8 mouse cellular contexts compared by ENCODE assay signal in the genomic region with DNA sequence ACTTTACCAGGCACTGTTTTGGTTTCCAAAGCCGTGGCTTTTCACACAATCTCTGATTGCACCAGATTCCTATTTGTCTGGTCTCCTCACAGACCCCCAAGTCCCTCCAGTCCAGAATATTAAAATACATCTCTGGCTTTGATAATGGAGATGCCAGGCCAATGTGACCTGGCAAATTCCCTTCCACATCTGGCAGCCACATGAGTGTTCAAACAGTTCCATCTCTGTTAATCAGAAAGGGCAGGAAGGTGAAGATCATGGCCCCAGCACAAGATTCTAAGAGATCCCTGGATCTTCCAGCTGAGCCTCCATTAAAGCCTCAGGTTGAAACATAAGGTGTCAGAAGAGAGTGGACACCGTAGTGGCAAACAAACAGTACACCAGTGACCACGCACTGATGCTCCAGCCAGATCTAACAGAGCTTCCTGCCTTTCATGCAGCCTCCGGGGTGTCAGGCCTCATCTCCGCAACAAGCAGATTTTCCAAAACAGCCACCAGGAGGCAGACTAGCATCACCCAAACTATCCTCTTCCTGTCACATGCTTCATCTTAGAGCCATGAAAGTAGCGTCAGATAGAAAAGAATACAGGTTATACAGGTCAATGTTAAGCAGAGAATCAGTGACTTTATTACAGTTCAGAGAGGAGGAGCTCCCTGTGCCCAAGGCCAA. TPM values are rescaled to one million over a fixed set of nuclear protein-coding genes. Genes with fewer than 3 reads are reported as not detected.
DNase-seq lines count a peak whose midpoint lies in the region; ATAC-seq and TF ChIP-seq lines count a peak whose summit lies in the region.

No protein-coding gene starts in this region.

- no peak overlapping the region for H3K4me2 ChIP-seq in forebrain, embryonic 11.5 days (ENCODE audit: low read depth, low read length, severe bottlenecking)
- no peak overlapping the region for H3K4me2 ChIP-seq in forebrain, embryonic 13.5 days
- H3K4me2 ChIP-seq in lung, embryonic 16.5 days (ENCODE audit: low read depth, low read length): no peak overlapping the region

- H3K9ac ChIP-seq in forebrain, embryonic 11.5 days (ENCODE audit: low read length): no peak overlapping the region
- H3K9ac ChIP-seq in forebrain, embryonic 13.5 days: no peak overlapping the region
- H3K9ac ChIP-seq in lung, embryonic 16.5 days (ENCODE audit: low read length): no peak overlapping the region

- 50% methylated on average over 6 of the region's 6 CpGs for WGBS in forebrain, embryonic 11.5 days
- 57% methylated on average over 6 of the region's 6 CpGs for WGBS in forebrain, embryonic 13.5 days
- 35% methylated on average over 6 of the region's 6 CpGs for WGBS in lung, embryonic 16.5 days

- no peaks in the 10 kb centered on the region for H3K4me1 ChIP-seq in forebrain, embryonic 11.5 days (replicated peaks; ENCODE audit: control insufficient read depth, insufficient read depth, low read length)
- H3K4me1 ChIP-seq in forebrain, embryonic 13.5 days: no peaks in the 10 kb centered on the region
- H3K4me1 ChIP-seq in bone marrow macrophage, adult 2 months (ENCODE audit: control insufficient read depth, insufficient read depth, low read length): peaks cover 37% of the 10 kb centered on the region
- H3K4me1 ChIP-seq in lung, embryonic 16.5 days (replicated peaks; ENCODE audit: control insufficient read depth, insufficient read depth, low read length): no peaks in the 10 kb centered on the region; the same call in 1 of the 2 replicates

- H3K4me3 ChIP-seq in forebrain, embryonic 11.5 days (ENCODE audit: low read depth, low read length): no peak overlapping the region
- no peak overlapping the region for H3K4me3 ChIP-seq in forebrain, embryonic 13.5 days
- H3K4me3 ChIP-seq in bone marrow macrophage, adult 2 months (ENCODE audit: insufficient read depth, low read length): no peak overlapping the region
- no peak overlapping the region for H3K4me3 ChIP-seq in lung, embryonic 16.5 days (ENCODE audit: low read length)

- TF ChIP-seq POLR2A in bone marrow macrophage, adult 2 months (IDR thresholded peaks at IDR 0.05; ENCODE audit: borderline replicate concordance, low read depth, low read length): no peak

- no peak for ATAC-seq in forebrain, embryonic 11.5 days (replicated peaks; ENCODE audit: low FRiP score)
- ATAC-seq in forebrain, embryonic 13.5 days: no peak
- ATAC-seq in lung, embryonic 16.5 days (ENCODE audit: low read depth): peak; percentile 51; the same call in 1 of the 2 replicates

- no peak overlapping the region for H3K27ac ChIP-seq in forebrain, embryonic 11.5 days (ENCODE audit: low read depth, low read length)
- H3K27ac ChIP-seq in forebrain, embryonic 13.5 days: no peak overlapping the region
- H3K27ac ChIP-seq in bone marrow macrophage, adult 2 months (ENCODE audit: insufficient read depth, low read depth, low read length): no peak overlapping the region
- no peak overlapping the region for H3K27ac ChIP-seq in lung, embryonic 16.5 days (ENCODE audit: low read length)

- no peaks in the 10 kb centered on the region for H3K36me3 ChIP-seq in forebrain, embryonic 11.5 days (ENCODE audit: control insufficient read depth, insufficient read depth, low read length)
- no peaks in the 10 kb centered on the region for H3K36me3 ChIP-seq in forebrain, embryonic 13.5 days (ENCODE audit: poor library complexity, severe bottlenecking)
- H3K36me3 ChIP-seq in lung, embryonic 16.5 days (ENCODE audit: control insufficient read depth, insufficient read depth, low read length): no peaks in the 10 kb centered on the region

- no peaks in the 10 kb centered on the region for H3K27me3 ChIP-seq in forebrain, embryonic 11.5 days (ENCODE audit: control insufficient read depth, insufficient read depth, low read length)
- H3K27me3 ChIP-seq in forebrain, embryonic 13.5 days: no peaks in the 10 kb centered on the region
- no peaks in the 10 kb centered on the region for H3K27me3 ChIP-seq in lung, embryonic 16.5 days (ENCODE audit: control insufficient read depth, insufficient read depth, low read depth, low read length)

- no peaks in the 10 kb centered on the region for H3K9me3 ChIP-seq in forebrain, embryonic 11.5 days (ENCODE audit: control insufficient read depth, low read length)
- no peaks in the 10 kb centered on the region for H3K9me3 ChIP-seq in forebrain, embryonic 13.5 days (replicated peaks)
- no peaks in the 10 kb centered on the region for H3K9me3 ChIP-seq in lung, embryonic 16.5 days (ENCODE audit: control insufficient read depth, low read length)

- peak; percentile 64 for DNase-seq in forebrain, embryonic 11.5 days (ENCODE audit: low spot score)
- peak; percentile 20 for DNase-seq in ovary, postnatal 14 days (ENCODE audit: low spot score)
- DNase-seq in ovary, postnatal 10 days (ENCODE audit: low spot score): no peak
- peak; percentile 62 to 77 for DNase-seq in heart, adult 9 months (ENCODE audit: low spot score in 2 of 2)
- DNase-seq in thymus, postnatal 10 days (ENCODE audit: low spot score in 2 of 2): peak; percentile 13 to 50

- TF ChIP-seq CTCF in bone marrow macrophage, adult 2 months (IDR thresholded peaks at IDR 0.05; ENCODE audit: low read depth, low read length): peak; percentile 50

RNA-seq across cellular contexts. Expression of a gene that starts 2.4 kb away (rescaled TPM):
- polyA plus RNA-seq in forebrain, embryonic 11.5 days (2014; fragmentation: Nextera tagmentation; extraction: Ambion mirVana): 0.57 TPM in 1 of 2 replicates, not detected in the other
- polyA plus RNA-seq in forebrain, embryonic 13.5 days (2015; fragmentation: Nextera tagmentation; extraction: Ambion mirVana): not detected in 2 replicates
- polyA plus RNA-seq in bone marrow macrophage, adult 2 months (2012; ENCODE audit: insufficient read depth, insufficient read length, missing spikeins): 1.9 and 2.0 TPM in 2 replicates
- 12.1 and 13.6 TPM in 2 replicates for polyA plus RNA-seq in lung, embryonic 16.5 days (2015; fragmentation: Nextera tagmentation; extraction: Ambion mirVana)

RNA-seq across cellular contexts. Expression of a gene that starts 9.5 kb away (rescaled TPM):
- polyA plus RNA-seq in forebrain, embryonic 11.5 days (2014; fragmentation: Nextera tagmentation; extraction: Ambion mirVana): not detected in 2 replicates
- polyA plus RNA-seq in forebrain, embryonic 13.5 days (2015; fragmentation: Nextera tagmentation; extraction: Ambion mirVana): not detected in 2 replicates
- polyA plus RNA-seq in bone marrow macrophage, adult 2 months (2012; ENCODE audit: insufficient read depth, insufficient read length, missing spikeins): not detected in 2 replicates
- polyA plus RNA-seq in lung, embryonic 16.5 days (2015; fragmentation: Nextera tagmentation; extraction: Ambion mirVana): not detected in 2 replicates

RNA-seq across cellular contexts. Expression of a gene that starts 9.7 kb away (rescaled TPM):
- polyA plus RNA-seq in forebrain, embryonic 11.5 days (2014; fragmentation: Nextera tagmentation; extraction: Ambion mirVana): not detected in 2 replicates
- not detected in 2 replicates for polyA plus RNA-seq in forebrain, embryonic 13.5 days (2015; fragmentation: Nextera tagmentation; extraction: Ambion mirVana)
- polyA plus RNA-seq in bone marrow macrophage, adult 2 months (2012; ENCODE audit: insufficient read depth, insufficient read length, missing spikeins): not detected in 2 replicates
- polyA plus RNA-seq in lung, embryonic 16.5 days (2015; fragmentation: Nextera tagmentation; extraction: Ambion mirVana): 85.0 and 101 TPM in 2 replicates

RNA-seq across cellular contexts. Expression of a gene that starts 12.5 kb away (rescaled TPM):
- polyA plus RNA-seq in forebrain, embryonic 11.5 days (2014; fragmentation: Nextera tagmentation; extraction: Ambion mirVana): 0.47 and 0.88 TPM in 2 replicates
- 0.72 and 0.76 TPM in 2 replicates for polyA plus RNA-seq in forebrain, embryonic 13.5 days (2015; fragmentation: Nextera tagmentation; extraction: Ambion mirVana)
- 4.0 and 4.7 TPM in 2 replicates for polyA plus RNA-seq in bone marrow macrophage, adult 2 months (2012; ENCODE audit: insufficient read depth, insufficient read length, missing spikeins)
- polyA plus RNA-seq in lung, embryonic 16.5 days (2015; fragmentation: Nextera tagmentation; extraction: Ambion mirVana): 20.7 and 21.9 TPM in 2 replicates

RNA-seq across cellular contexts. Expression of a gene that starts 53.8 kb away (rescaled TPM):
- 0.87 and 0.91 TPM in 2 replicates for polyA plus RNA-seq in forebrain, embryonic 11.5 days (2014; fragmentation: Nextera tagmentation; extraction: Ambion mirVana)
- polyA plus RNA-seq in forebrain, embryonic 13.5 days (2015; fragmentation: Nextera tagmentation; extraction: Ambion mirVana): 0.37 and 0.57 TPM in 2 replicates
- polyA plus RNA-seq in bone marrow macrophage, adult 2 months (2012; ENCODE audit: insufficient read depth, insufficient read length, missing spikeins): 1.1 and 1.7 TPM in 2 replicates
- 6.4 and 7.1 TPM in 2 replicates for polyA plus RNA-seq in lung, embryonic 16.5 days (2015; fragmentation: Nextera tagmentation; extraction: Ambion mirVana)

Comparison
In these comparisons a context has a peak if more than half of its experiments do, and no peak if none do; other contexts are left out.
1. RNA of a gene that starts 9.7 kb away (polyA plus RNA-seq): 85.0 to 101 TPM in lung, embryonic 16.5 days; not detected in forebrain, embryonic 13.5 days, not detected in forebrain, embryonic 11.5 days and not detected in bone marrow macrophage, adult 2 months; every median in the first group is over 10 times any median in the second.